Mouse (Mus musculus): ENCODE measurements at regions not wholly inside any gene's neighbourhood (a gene's known extent, or its start where the extent isn't known, plus 50 kb on each side); places are given as distances from the start of the nearest gene placed in this dataset.
A peak's percentile ranks its signal among the peaks of the same experiment; 100 is the strongest.

GRCm38 (mm10) chr6:31658447-31659199 is 94.8 kb upstream of the Podxl start:
- DNase-seq = no peak

DNA sequence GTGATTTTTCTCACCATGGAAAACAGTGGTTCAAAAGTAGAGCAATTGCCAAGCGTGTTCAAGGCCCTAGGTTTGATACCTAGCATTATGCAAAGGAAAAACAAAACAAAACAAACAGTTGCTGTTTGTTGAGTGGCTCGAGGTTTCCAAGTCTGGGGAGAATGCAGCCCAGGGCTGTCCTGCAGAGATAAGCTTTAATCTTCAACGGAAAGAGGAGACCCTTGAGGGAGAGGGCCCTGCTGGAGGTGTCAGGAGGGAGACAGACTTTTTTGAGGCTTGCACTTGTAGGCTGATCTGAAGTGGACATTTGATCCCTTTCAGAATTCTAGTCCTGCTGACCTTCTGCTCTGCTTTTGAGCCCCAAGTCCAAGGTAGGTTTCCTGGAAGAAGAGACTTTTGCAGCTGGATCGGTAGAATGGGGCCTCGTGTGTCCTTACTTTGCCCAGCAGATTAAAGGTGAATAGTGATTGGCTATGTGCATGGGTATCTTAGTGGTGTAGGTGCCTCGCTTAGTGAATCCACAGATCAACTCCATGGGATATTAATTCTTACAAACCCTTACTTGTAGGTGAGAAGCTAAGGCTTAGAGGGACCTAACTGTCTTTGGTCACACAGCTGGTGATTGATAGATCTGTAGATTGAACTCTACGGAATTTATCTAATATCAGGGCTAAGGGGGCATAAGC is 87.2 kb upstream of the Podxl start:
- no peak for DNase-seq

GRCm38 (mm10) chr6:31645261-31645660 is 81.5 kb upstream of the Podxl start:
- DNase-seq = peak in 1 of 2 experiments; percentile 25

- DNase-seq = no peak
These were observed 80.7 kb upstream of the Podxl start for GRCm38 (mm10) chr6:31644504-31644903.

DNA sequence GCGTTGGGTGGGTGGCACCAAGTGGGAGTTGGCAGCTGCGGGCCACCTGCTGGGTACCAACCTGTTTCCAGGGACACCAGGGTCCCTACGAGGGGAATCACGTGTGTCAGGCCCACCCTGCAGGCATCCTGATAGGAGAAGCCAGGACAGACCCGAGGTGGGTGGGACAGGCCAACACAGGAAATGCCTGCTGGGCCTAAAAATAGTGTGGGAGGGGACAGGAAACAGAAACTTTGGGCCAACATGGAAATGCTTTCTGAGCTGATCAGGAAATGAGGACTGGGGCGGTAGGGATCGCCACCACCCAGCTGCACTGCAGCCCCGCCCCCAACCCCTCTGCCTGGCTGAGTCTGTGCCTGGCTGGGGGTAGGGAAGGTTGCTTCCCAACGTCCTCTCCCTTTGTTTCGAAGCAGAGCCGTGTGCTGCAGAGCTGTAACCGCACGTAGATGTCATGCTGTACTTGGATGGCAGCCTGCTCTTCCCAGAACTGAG is 78.7 kb upstream of the Podxl start:
- peak; percentile 86 to 92 for DNase-seq

GRCm38 (mm10) chr6:31640745-31641144 is 77.0 kb upstream of the Podxl start:
- no peak for DNase-seq

DNA sequence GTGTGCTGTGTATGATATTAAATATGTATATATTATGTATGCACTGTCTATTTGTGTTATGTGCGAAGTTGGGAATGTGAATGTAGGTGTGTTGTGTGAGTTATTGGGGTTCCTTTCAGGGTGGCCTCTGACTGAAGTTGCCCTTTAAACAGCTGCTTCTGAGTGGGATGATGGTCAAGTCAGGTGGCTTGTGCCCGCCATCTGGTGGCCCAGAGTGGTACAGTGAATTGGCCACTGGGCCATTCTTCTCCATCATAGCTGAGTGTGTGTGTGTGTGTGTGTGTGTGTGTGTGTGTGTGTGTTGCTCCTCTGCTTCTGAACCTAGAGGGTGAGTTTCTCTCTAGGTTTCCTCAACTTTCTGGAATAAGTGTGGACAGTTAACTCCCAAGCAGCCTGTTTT is 75.7 kb upstream of the Podxl start:
- DNase-seq = peak; percentile 78 to 84

DNA sequence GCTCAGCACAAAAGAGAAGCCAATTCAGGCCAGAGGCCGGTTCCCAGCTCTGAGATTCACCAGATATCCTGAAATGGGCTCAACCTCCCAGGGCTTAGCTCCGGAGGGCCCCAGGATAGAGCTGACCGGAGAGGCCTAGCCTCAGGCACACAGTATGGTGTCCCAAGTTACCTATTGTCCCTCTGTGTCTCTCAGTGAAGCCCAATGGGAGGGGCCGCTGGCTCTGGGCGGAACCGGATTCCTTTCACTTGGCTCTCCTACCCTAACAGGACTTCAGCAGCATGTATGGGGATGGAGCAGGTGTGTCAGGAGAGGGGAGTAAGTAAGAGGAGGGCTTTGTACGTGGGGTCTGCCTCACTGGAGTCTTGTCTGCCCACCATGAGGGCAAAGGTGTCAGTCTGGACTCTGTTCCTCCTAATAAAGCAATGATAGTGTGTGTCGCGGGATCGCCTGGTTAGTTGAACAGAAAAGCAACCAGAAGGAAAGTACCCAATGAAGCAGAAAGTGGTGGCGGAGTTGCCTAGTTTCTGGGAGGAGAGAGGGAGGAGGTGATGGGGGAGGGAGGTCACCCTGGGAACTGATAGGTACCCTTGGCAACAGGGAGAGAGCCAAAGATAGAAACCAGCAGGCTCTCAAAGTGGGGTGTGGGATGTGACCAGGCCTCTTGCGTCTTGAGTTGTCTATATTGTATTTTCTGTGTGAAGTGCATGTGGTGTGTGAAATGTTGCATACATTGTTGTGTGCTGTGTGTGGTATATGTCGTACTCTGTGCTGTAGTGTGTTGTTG is 74.8 kb upstream of the Podxl start:
- DNase-seq = no peak

- peak in 1 of 2 experiments; percentile 31 for DNase-seq
These were observed 73.7 kb upstream of the Podxl start for GRCm38 (mm10) chr6:31637371-31638052.

DNA sequence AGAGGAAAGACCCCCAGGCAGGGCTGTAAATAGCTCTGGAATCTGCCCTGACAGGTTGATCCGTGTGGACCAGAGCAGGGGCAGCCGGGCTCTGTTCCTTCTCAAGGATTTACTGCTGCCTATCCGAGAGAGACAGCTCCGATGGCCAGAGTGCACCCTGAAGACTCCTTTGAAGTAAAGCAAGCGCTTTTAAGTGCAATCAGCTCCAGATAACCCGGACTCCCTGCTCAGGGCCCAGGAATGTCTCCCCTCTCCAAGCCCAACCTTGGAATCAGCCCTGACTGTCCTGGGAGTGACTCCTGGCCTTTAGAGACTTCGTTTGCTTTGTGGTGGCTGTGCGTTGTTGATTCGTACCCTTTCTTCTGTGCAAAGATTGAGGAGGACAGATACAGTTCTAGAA is 73.2 kb upstream of the Podxl start:
- no peak for DNase-seq

DNA sequence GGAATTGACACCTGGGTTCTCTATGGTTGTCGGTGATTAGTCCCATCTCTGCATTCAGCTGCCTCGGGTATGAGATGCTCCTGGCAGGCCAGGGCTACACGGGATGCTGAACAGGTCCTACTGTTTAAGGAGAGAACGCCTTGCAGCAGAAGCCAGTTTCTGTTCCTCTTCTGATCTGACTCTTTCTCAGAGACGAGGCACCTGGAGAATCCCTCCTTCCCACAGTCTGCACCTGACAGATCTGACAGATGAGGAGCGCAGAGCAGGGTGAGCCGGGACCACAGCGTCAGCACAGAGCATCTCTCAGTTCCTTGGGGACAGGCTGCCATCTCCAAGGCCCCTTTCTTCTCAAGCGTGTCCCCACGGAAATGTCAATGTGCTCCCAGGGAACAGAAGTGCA is 68.7 kb upstream of the Podxl start:
- DNase-seq = no peak

DNA sequence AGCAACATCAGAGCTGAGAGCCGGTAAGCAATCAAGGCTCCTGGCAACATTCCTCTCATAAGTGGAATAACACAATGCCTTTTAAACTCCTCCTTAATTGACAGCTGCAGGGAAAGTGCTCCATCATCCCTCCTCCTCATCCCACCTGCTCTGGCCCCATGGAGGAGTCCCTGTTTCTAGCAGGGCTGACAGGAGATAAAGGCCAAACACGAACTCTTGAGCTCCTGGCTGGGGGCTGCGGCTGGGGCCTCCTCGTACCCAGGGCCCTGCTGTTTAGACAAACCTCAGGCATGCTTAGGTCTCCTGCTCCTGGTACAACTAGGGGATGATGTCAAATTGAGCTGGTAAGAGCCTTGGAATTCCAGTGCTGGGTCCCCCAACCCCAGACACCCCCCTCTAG is 66.2 kb upstream of the Podxl start:
- no peak for DNase-seq

DNA sequence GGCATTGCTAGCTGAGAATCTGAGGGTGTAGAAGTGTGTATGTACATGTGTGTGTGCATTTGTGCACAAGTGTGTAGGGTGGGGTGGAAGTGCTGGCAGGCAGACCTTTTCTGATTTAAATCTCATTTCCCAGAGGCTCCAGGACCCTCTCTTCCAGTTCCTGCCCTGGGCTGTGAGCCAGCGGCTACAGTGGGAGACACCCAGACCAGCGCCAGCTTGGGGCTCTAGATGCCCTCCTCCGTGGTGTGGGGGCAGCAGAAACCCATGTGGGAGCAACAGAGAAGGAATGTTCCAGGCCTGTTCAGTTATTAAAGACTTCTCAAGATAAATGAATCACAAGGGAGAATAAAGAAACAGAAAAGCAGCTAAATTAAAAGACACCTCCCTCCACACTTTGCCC is 64.1 kb upstream of the Podxl start:
- peak in 1 of 2 experiments; percentile 59 for DNase-seq

- DNase-seq = no peak
These were observed 61.3 kb upstream of the Podxl start for GRCm38 (mm10) chr6:31625055-31625454.

DNA sequence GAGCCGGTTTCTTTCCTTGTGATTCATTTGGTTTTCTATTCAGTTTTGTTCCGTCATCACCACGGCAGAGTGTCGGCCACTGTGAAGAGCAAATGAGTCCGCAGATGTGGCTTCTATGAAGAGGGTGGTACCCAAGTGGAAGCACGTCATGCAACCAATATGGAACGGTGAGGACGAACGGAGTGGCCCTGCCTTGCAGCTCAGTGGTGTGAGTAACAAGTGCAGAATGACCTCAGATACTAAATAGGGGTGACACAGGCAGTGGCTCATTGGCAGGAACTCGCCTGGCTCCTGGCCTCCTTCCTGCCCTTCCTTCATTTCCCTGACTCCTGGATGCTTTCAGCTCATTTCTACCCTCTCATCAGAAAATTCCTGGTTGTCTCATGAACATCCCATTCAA is 60.6 kb upstream of the Podxl start:
- no peak for DNase-seq

DNA sequence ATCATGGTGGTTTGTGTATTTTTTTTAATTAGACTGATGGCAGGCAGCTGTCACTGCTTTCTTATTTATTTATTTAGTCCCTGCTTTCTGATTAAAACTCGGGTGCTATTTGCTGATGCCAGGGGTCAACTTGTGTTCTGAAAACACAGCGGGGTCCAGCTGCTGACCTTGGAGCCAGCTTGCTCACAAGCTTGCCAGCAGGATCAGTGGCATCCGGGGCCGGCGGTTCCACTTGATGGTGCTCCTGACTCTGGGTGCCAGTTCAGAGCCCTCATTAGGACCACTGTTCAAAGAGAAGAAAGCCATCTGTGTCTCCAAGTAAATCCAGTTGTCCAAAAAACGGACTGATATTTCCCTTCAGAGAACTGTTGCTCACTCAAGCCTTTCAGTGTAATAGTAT is 57.2 kb upstream of the Podxl start:
- DNase-seq = no peak

GRCm38 (mm10) chr6:31618852-31619251 is 55.1 kb upstream of the Podxl start:
- DNase-seq = no peak

GRCm38 (mm10) chr6:31617341-31617740 is 53.6 kb upstream of the Podxl start:
- DNase-seq = peak; percentile 45 to 80

- DNase-seq = no peak
These were observed 51.7 kb upstream of the Podxl start for GRCm38 (mm10) chr6:31615426-31615970.

DNA sequence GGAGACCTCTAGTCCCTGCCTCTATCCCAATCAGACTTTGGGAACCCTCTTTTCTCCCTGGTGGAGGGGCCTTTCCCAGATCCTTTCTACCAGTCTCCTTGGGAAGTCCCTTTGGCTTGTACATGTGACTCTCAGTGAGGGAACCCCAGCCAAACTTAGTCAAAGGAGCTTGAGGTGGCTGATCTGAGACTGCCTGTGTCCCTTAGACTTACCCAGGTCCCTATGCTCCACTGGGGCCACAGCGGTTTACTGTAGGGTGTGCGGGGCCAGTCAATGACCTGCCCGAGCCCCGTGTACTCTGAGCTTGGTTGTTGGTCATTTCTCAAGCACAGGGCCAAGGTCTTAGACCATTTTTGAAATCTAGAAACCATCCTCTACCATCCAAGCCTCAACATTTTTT is 50.8 kb upstream of the Podxl start:
- DNase-seq = no peak

DNA sequence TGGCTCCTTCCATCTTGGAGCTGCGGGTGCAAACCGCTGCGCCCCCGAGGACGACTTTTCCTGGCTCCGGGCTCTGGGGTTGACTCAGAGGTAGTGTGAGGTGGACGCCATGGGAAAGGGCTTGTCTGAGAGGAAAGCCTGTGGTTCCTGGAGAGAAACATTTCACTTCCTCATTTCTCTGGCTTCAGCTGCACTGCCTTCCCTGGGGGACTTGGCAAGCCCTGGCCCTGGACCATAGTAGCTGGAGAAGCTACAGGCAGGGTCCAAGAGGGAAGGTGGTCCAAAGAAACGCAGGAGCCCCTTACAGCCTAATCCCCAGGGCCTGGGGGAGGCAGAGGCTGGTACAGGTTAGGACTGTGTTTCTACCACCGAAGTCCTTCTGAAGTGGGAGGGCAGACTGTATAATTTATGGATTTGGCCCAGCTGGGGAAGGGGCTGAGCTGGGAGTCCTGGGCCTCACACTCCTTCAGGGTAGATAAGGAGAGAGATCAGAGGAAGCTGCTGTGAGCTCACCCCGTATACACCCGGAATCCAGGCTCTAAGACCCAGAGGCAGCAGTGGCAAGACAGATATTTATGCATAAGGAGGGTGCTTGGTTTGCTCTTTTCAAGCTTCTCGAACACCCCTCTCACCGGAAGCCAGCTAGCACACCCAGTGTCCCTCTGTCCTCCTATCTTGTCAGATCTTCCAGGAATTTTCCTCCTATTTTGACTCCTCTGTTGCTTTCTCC is 50.0 kb upstream of the Podxl start:
- peak in 1 of 2 experiments; percentile 27 for DNase-seq
